ENCODE assay signal across 7 mouse cellular contexts in the genomic region with DNA sequence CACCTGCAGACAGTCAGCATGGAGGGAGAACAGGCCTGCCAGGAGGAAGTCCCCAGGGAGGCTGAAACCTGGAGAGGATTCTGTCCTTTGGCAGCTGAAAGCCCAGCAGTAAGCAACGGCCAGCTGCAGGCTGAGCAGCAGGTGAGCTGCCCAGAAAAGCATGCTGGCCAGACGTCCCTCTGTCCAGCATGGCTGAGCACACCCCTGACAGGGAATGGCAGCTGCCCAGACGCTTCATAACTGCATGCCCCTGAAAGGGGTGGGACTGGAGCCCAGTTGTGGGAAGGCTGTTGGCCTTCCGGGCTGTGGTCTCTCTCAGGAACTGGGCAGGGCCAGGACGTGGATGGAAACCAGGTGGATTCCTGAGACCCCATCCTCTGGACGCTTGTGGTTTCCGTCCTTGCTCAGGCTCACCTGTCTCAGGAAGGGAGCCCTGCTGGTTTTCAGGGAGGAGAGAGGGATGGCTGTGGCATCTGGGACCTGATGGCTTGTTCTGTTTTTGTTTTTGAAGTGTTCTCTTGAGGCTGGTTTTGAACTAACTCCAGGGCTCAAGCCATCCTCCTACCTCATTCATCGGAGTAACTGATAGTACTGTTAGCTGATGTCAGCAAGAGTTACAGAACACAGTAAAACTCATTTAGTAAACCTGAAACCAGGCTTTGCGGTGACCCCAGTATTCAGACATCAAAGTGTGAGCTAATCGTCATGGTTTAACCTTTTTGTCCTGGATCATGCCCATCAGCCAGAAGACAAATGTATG. TPM values are rescaled to one million over a fixed set of nuclear protein-coding genes. Genes with fewer than 3 reads are reported as not detected.
A peak's percentile ranks its signal among the peaks of the same experiment; 100 is the strongest.
DNase-seq lines count a peak whose midpoint lies in the region; ATAC-seq lines count a peak whose summit lies in the region.

A gene (minus strand): TSS at position 344 of the 760 bp plus-strand sequence.

- no peak for DNase-seq in lung, adult 18-20 months
- peak; percentile 75 for DNase-seq in induced T-regulatory cell, adult 2 months (ENCODE audit: low read depth)
- no peak for DNase-seq in left cerebral cortex, postnatal 14 days (ENCODE audit: low spot score in 2 of 2)
- no peak for DNase-seq in right cerebral cortex, postnatal 14 days

- H3K27me3 ChIP-seq in lung, embryonic 16.5 days (ENCODE audit: control insufficient read depth, insufficient read depth, low read depth, low read length), result no peaks in the 10 kb centered on the region
- H3K27me3 ChIP-seq in embryonic facial prominence, embryonic 12.5 days, result no peaks in the 10 kb centered on the region
- H3K27me3 ChIP-seq in neural tube, embryonic 12.5 days (replicated peaks), result no peaks in the 10 kb centered on the region

- peak within 1 kb of the TSS; percentile 94 for H3K4me2 ChIP-seq in lung, embryonic 16.5 days (ENCODE audit: low read depth, low read length)
- H3K4me2 ChIP-seq in embryonic facial prominence, embryonic 12.5 days (replicated peaks), result peak within 1 kb of the TSS; percentile 95
- H3K4me2 ChIP-seq in neural tube, embryonic 12.5 days (replicated peaks), result peak within 1 kb of the TSS; percentile 96

- intact Hi-C loops in left cerebral cortex, postnatal 14 days (cut with DNase I), result loop anchor here (5.0 kb wide), 2 partner anchors 56 to 59 kb away; no protein-coding TSS in a partner anchor

- H3K4me3 ChIP-seq in lung, embryonic 16.5 days (ENCODE audit: low read length), result peak within 1 kb of the TSS; percentile 100
- H3K4me3 ChIP-seq in embryonic facial prominence, embryonic 12.5 days, result peak within 1 kb of the TSS; percentile 100
- H3K4me3 ChIP-seq in neural tube, embryonic 12.5 days, result peak within 1 kb of the TSS; percentile 99

- H3K9ac ChIP-seq in lung, embryonic 16.5 days (ENCODE audit: low read length), result peak within 1 kb of the TSS; percentile 93
- peak within 1 kb of the TSS; percentile 94 for H3K9ac ChIP-seq in embryonic facial prominence, embryonic 12.5 days
- peak within 1 kb of the TSS; percentile 92 for H3K9ac ChIP-seq in neural tube, embryonic 12.5 days

- 36% methylated on average over 10 of the region's 10 CpGs for WGBS in lung, embryonic 16.5 days
- WGBS in embryonic facial prominence, embryonic 12.5 days, result 44% methylated on average over 10 of the region's 10 CpGs
- WGBS in neural tube, embryonic 12.5 days, result 55% methylated on average over 10 of the region's 10 CpGs

- H3K36me3 ChIP-seq in lung, embryonic 16.5 days (ENCODE audit: control insufficient read depth, insufficient read depth, low read length), result peaks cover 21% of the 10 kb centered on the region
- peaks cover 26% of the 10 kb centered on the region for H3K36me3 ChIP-seq in embryonic facial prominence, embryonic 12.5 days
- H3K36me3 ChIP-seq in neural tube, embryonic 12.5 days, result peaks cover 25% of the 10 kb centered on the region

- H3K9me3 ChIP-seq in lung, embryonic 16.5 days (ENCODE audit: control insufficient read depth, low read length), result no peaks in the 10 kb centered on the region
- no peaks in the 10 kb centered on the region for H3K9me3 ChIP-seq in embryonic facial prominence, embryonic 12.5 days
- H3K9me3 ChIP-seq in neural tube, embryonic 12.5 days, result no peaks in the 10 kb centered on the region

- H3K27ac ChIP-seq in lung, embryonic 16.5 days (ENCODE audit: low read length), result no peak within 1 kb of the TSS
- H3K27ac ChIP-seq in embryonic facial prominence, embryonic 12.5 days, result peak within 1 kb of the TSS; percentile 36; the same call in 1 of the 2 replicates
- H3K27ac ChIP-seq in neural tube, embryonic 12.5 days, result no peak within 1 kb of the TSS

- H3K4me1 ChIP-seq in lung, embryonic 16.5 days (replicated peaks; ENCODE audit: control insufficient read depth, insufficient read depth, low read length), result peaks cover 8% of the 10 kb centered on the region
- H3K4me1 ChIP-seq in embryonic facial prominence, embryonic 12.5 days, result peaks cover 9% of the 10 kb centered on the region
- H3K4me1 ChIP-seq in neural tube, embryonic 12.5 days, result peaks cover 12% of the 10 kb centered on the region

- no peak for ATAC-seq in lung, embryonic 16.5 days (ENCODE audit: low read depth)
- peak; percentile 18; the same call in 1 of the 2 replicates for ATAC-seq in embryonic facial prominence, embryonic 12.5 days (ENCODE audit: insufficient number of reproducible peaks, insufficient read depth, low FRiP score, low TSS enrichment)
- no peak for ATAC-seq in neural tube, embryonic 12.5 days (ENCODE audit: low FRiP score, low read depth)

RNA-seq across cellular contexts. Expression of the gene that starts here (rescaled TPM):
- polyA plus RNA-seq in lung, embryonic 16.5 days (2015; fragmentation: Nextera tagmentation; extraction: Ambion mirVana), result 0.59 and 0.74 TPM in 2 replicates
- polyA plus RNA-seq in embryonic facial prominence, embryonic 12.5 days (2016; fragmentation: Nextera tagmentation; extraction: Ambion mirVana), result 1.0 and 1.1 TPM in 2 replicates
- 1.2 and 1.4 TPM in 2 replicates for polyA plus RNA-seq in neural tube, embryonic 12.5 days (2016; fragmentation: Nextera tagmentation; extraction: Ambion mirVana)
- under 1 TPM; 0.49 to 0.55 TPM for total RNA-seq in left cerebral cortex, postnatal 14 days (2021)
